8 mouse cellular contexts compared by ENCODE assay signal in the genomic region with DNA sequence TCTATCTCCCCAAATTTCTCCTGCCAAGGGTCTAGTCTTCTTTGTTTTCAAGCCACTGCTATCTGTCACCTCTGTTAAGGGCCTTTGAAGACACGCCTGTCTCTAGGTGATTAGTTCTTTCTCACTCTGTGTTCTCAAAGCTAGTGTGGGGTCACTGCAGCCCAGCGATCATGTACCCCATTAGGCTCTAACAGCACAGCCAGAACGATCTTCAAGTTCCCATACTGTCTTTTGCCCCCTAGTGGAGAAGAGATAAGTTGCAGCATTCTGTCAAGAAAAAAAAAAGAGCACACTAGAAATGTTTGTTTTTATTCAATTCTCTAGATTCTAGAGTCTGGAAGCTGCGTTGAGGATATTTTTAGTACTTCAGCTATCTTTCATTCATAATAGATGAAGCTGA.
DNase-seq lines count a peak whose midpoint lies in the region; ATAC-seq and TF ChIP-seq lines count a peak whose summit lies in the region.

No protein-coding gene starts in this region.

- DNase-seq in frontal cortex, postnatal 14 days (ENCODE audit: low spot score in 2 of 2): no peak
- DNase-seq in lung, adult 2 months: no peak
- no peak for DNase-seq in lung, adult 18-20 months
- peak; percentile 68 for DNase-seq in brain, embryonic 14.5 days (ENCODE audit: low read depth)
- DNase-seq in mesoderm, embryonic 11.5 days (ENCODE audit: low read depth, low spot score): peak; percentile 60
- no peak for DNase-seq in thymus, postnatal 10 days (ENCODE audit: low spot score in 2 of 2)

- no peaks in the 10 kb centered on the region for H3K9me3 ChIP-seq in intestine, embryonic 15.5 days

- no peak overlapping the region for H3K4me3 ChIP-seq in lung, adult 2 months (replicated peaks; ENCODE audit: extremely low read depth, low read depth, low read length)
- no peak overlapping the region for H3K4me3 ChIP-seq in intestine, embryonic 15.5 days (replicated peaks)

- H3K4me1 ChIP-seq in lung, adult 2 months (ENCODE audit: control insufficient read depth, insufficient read depth, low read length): no peaks in the 10 kb centered on the region; the same call in 1 of the 2 replicates
- no peaks in the 10 kb centered on the region for H3K4me1 ChIP-seq in intestine, embryonic 15.5 days (replicated peaks)

- H3K27me3 ChIP-seq in intestine, embryonic 15.5 days (replicated peaks): no peaks in the 10 kb centered on the region

- WGBS in lung, adult 2 months: 20% methylated on average over 4 of the region's 4 CpGs
- WGBS in intestine, embryonic 15.5 days: 35% methylated on average over 4 of the region's 4 CpGs

- ATAC-seq in frontal cortex, adult (ENCODE audit: low TSS enrichment): peak; percentile 55; the same call in 1 of the 2 replicates
- no peak for ATAC-seq in intestine, embryonic 15.5 days

- TF ChIP-seq CTCF in lung, adult 2 months (IDR thresholded peaks at IDR 0.05; ENCODE audit: insufficient read depth, low read length): peak; percentile 39; the same call in 1 of the 2 replicates
- TF ChIP-seq CTCF in brain, embryonic 14.5 days (IDR thresholded peaks at IDR 0.05; ENCODE audit: borderline replicate concordance, extremely low read depth, insufficient read depth, insufficient read length): peak; percentile 55; the same call in 1 of the 2 replicates

- TF ChIP-seq POLR2A in lung, adult 2 months (IDR thresholded peaks at IDR 0.05; ENCODE audit: borderline replicate concordance, extremely low read depth, low read depth, low read length): no peak
- no peak for TF ChIP-seq POLR2A in brain, embryonic 14.5 days (IDR thresholded peaks at IDR 0.05; ENCODE audit: borderline replicate concordance, extremely low read depth, insufficient read depth, insufficient read length, poor library complexity, severe bottlenecking)

- no peak overlapping the region for H3K9ac ChIP-seq in intestine, embryonic 15.5 days

- H3K36me3 ChIP-seq in intestine, embryonic 15.5 days: no peaks in the 10 kb centered on the region

- H3K4me2 ChIP-seq in intestine, embryonic 15.5 days (replicated peaks): no peak overlapping the region

- H3K27ac ChIP-seq in intestine, embryonic 15.5 days: no peak overlapping the region

Comparison
In these comparisons a context has a peak if more than half of its experiments do, and no peak if none do; other contexts are left out.
1. DNase-seq: peak in brain, embryonic 14.5 days (single experiment) and mesoderm, embryonic 11.5 days (single experiment); none in frontal cortex, postnatal 14 days (0 of 2), lung, adult 2 months (single experiment), lung, adult 18-20 months (0 of 2) and thymus, postnatal 10 days (0 of 2).